Mouse (Mus musculus) thymus, postnatal 0 days (tissue): ENCODE data around the gene Fdxr. TPM values are rescaled to one million over a fixed set of nuclear protein-coding genes. Genes with fewer than 3 reads are reported as not detected.

Source experiments
- DNase-seq: peaks from one replicate; pipeline ENCODE4 v3.0.0-alpha.2; 2015; ENCODE audit warnings: low spot score
- polyA plus RNA-seq: library from polyadenylated mRNA; unstranded; fragments of >200 nt; fragmentation: Nextera tagmentation; extraction: Ambion mirVana; gene quantifications from 2 replicates; pipeline ENCODE4 v1.2.1, GENCODE M21; 2015

Gene Fdxr
- polyA plus RNA-seq, 1 experiment from 2014 or later = 22.0 TPM

DNA sequence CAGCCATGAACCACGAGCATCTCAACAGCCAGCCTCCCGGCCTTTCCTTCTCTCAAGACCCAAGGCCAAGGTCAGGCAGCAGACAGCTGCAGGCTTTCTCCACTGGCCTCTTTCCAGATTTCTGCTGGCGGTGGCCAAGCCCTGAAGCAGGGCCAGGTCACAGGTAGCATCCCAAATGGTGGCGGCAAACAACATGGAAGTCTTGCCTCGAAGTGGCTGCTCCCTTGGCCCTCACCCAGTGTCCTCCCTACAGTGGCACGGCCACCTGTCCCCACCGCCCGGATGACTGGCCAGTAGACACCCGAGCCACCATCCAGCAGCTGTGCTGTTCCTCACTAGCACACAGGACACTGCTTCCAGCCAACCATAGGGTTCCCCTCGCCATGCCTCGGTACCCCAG lies 35.4 kb downstream of the Fdxr start:
- no peak for DNase-seq

- DNase-seq = no peak
Observed at GRCm38 (mm10) chr11:115236570-115236969, 40.3 kb downstream of the Fdxr start.

- no peak for DNase-seq
Observed at GRCm38 (mm10) chr11:115234320-115235044, 42.4 kb downstream of the Fdxr start.

DNA sequence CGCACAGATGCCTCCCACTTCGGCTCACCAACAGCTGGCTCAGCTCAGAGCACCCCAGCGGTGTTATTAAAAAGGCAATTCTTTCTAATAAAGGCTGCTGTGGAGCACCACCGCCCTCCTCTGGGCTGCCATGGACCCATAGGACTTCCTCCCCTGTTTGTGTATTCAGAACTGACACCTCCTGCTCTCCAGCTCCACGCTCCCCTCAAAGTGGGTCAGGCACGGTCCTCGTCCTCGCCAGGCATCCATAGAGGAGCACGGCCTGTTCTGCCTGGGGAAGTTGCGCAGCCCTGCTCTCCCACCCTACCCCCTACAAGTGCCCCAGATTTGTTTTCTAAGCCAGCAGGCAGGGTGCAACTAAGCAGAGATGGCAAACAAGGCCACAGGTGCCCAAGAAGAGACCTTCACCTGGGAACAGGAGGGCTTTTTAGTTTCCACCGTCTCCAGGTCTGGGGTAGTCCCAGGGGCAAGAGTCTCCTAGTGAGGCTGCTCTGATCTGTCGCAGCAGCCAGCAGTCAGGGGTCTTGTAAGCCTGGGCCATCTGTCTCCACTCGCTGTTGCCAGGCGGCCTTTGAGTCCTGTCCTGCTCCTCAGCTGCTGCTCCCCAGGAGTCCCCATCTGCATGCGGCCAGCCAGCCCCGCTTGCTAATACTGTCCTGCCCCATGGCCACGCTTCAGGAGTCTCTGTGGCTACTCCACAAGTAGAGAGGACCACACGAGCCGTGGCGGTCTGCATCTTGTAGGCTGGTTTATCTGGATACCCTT lies 43.1 kb downstream of the Fdxr start:
- DNase-seq = no peak

DNA sequence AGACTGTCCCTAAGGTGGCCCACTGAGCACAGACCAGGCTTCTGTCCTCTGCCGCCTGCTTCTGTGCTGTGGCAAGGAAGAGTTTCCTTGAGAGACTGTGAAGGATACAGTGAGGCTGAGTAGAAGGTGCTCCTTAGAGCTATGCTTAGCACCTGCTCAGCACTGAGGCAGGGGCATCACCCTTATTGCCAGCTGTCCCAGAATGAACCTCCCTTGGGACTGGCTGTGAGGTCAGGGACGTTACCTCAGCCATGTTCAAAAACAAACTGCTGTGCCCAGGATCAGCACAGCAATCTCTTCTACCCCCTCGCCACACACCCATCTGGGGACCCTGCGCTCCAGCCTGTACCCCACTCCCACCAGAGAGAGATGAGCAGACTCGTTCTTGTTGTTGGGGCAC lies 44.0 kb downstream of the Fdxr start:
- no peak for DNase-seq

- no peak for DNase-seq
Observed at GRCm38 (mm10) chr11:115231924-115232323, 44.9 kb downstream of the Fdxr start.

- peak; percentile 90 for DNase-seq
Observed at GRCm38 (mm10) chr11:115231168-115231915, 45.5 kb downstream of the Fdxr start.

GRCm38 (mm10) chr11:115229021-115229930 lies 47.6 kb downstream of the Fdxr start:
- no peak for DNase-seq

- DNase-seq = no peak
Observed at GRCm38 (mm10) chr11:115228430-115228829, 48.4 kb downstream of the Fdxr start.

DNA sequence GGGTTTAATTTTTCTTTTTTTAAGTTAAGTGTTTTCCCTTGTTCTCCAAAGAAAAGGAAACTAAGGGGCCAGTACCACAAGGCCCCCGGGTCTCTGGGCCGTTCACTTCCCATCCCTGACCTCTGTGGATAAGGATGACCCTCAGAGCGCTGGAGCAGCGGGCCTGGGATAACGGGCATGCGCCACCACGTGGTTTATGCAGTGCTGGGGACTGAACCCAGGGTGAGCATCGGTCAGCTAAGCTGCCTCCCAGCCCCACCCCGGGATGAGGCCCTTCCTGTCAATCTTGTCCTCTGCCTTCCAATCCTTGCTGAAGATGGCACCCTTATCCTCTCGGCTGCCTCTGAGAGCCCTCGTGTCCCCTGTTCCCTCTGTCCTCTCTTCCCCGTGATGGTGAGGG lies 49.2 kb downstream of the Fdxr start:
- no peak for DNase-seq

GRCm38 (mm10) chr11:115226811-115227491 lies 49.9 kb downstream of the Fdxr start:
- peak; percentile 81 for DNase-seq

GRCm38 (mm10) chr11:115225301-115225700 lies 51.5 kb downstream of the Fdxr start:
- DNase-seq = no peak

GRCm38 (mm10) chr11:115224889-115225288 lies 52.0 kb downstream of the Fdxr start:
- peak; percentile 89 for DNase-seq

DNA sequence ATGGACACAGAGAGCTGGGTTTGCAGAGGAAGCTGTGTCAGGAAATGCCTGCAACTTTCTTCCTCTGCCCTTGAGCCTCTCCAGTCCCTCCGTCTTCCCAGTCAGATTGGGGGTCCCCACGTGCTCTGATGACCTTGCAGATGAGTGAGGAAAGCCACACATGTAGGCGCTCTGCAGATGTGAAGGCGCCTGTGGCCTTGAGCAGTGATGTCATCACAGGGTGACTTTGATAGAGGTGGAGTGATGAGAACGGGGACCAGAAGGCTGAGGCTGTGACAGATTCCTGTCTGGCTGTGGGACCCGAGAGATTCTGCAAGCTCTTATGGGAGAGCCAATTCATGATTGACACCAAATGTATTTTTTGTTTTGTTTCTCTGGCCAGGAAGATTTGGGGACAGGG lies 53.0 kb downstream of the Fdxr start:
- peak; percentile 44 for DNase-seq

GRCm38 (mm10) chr11:115223451-115223850 lies 53.4 kb downstream of the Fdxr start:
- peak; percentile 47 for DNase-seq

DNA sequence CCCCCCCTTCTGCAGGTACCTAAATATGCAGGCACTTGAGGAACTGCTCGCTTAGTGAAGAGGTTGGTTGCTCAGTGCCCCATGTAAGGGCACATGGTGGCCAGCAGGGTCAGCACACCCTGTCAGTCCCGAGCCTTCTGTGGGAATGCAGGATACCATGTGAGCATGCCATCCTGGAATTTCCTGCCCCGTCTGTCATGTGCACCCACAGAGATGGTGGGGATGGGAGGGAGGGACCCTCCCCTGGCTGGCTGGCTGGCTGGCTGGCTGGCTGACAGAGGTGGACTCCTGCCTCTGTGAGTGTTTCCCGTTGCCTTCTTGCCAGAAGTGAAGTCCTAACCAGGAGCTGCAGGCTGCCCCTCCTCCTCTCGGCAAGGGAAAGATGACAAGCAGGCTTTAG lies 54.3 kb downstream of the Fdxr start:
- DNase-seq = no peak

GRCm38 (mm10) chr11:115222077-115222476 lies 54.8 kb downstream of the Fdxr start:
- DNase-seq = no peak

GRCm38 (mm10) chr11:115219685-115220084 lies 57.2 kb downstream of the Fdxr start:
- no peak for DNase-seq

- no peak for DNase-seq
Observed at GRCm38 (mm10) chr11:115219263-115219662, 57.6 kb downstream of the Fdxr start.
